10 mouse cellular contexts compared by ENCODE assay signal in genomic region chr8:57801197-57801596, GRCm38 (mm10).
DNase-seq lines count a peak whose midpoint lies in the region; ATAC-seq and TF ChIP-seq lines count a peak whose summit lies in the region.
"Had no signal": no experiment of that assay in that cellular context is flagged by ENCODE, and none has a peak within 500 bp of the region (broad histone marks: within the 10 kb centered on the region; RNA-seq: fewer than 3 reads in every experiment).

No protein-coding gene starts in this region.

- 58% methylated on average over 4 of the region's 4 CpGs for WGBS in liver, adult 2 months
- 40% methylated on average over 4 of the region's 4 CpGs for WGBS in liver, embryonic 11.5 days

- H3K27me3 ChIP-seq in liver, adult 2 months (ENCODE audit: control insufficient read depth, insufficient read depth, low read length), result 0 out of 2 replicates have a peak, but pooled peaks cover 3% of the 10 kb centered on the region
- H3K27me3 ChIP-seq in liver, embryonic 11.5 days (replicated peaks; ENCODE audit: control insufficient read depth, insufficient read depth, low read length), result no peaks in the 10 kb centered on the region
- H3K27me3 ChIP-seq: intestine, embryonic 15.5 days; lung, embryonic 15.5 days had no signal

- DNase-seq in liver, adult 2 months (ENCODE audit: extremely low read depth, low read depth, low spot score), result peak; percentile 29
- DNase-seq in liver, embryonic 11.5 days (ENCODE audit: low spot score), result no peak
- peak; percentile 15 to 23 for DNase-seq in heart, adult 9 months (ENCODE audit: low spot score in 2 of 2)
- peak; percentile 20 for DNase-seq in lung, postnatal 10 days
- peak; percentile 23 for DNase-seq in thymus, postnatal 14 days
- DNase-seq in frontal cortex, postnatal 10 days (ENCODE audit: low spot score in 2 of 2), result no peak
- DNase-seq in layer of hippocampus, postnatal 25 days (ENCODE audit: extremely low spot score in 1 of 2, low spot score in 1 of 2), result no peak
- DNase-seq: adrenal gland, postnatal 14 days had no signal

- H3K4me3 ChIP-seq in liver, adult 2 months (ENCODE audit: insufficient read depth, low read depth, low read length), result no peak overlapping the region
- H3K4me3 ChIP-seq in liver, embryonic 11.5 days (ENCODE audit: low read depth, low read length), result no peak overlapping the region
- H3K4me3 ChIP-seq: intestine, embryonic 15.5 days; lung, embryonic 15.5 days had no signal

- H3K4me1 ChIP-seq in liver, adult 2 months (ENCODE audit: control insufficient read depth, insufficient read depth, low read length), result peaks cover 2% of the 10 kb centered on the region; the same call in 1 of the 2 replicates
- H3K4me1 ChIP-seq in liver, embryonic 11.5 days (replicated peaks; ENCODE audit: control insufficient read depth, insufficient read depth, low read length), result no peaks in the 10 kb centered on the region

- TF ChIP-seq CTCF in liver, adult 2 months (IDR thresholded peaks at IDR 0.05; ENCODE audit: low read depth, low read length), result no peak

- H3K27ac ChIP-seq in liver, adult 2 months (replicated peaks; ENCODE audit: insufficient read depth, low read depth, low read length), result no peak overlapping the region
- no peak overlapping the region for H3K27ac ChIP-seq in liver, embryonic 11.5 days (ENCODE audit: low read depth, low read length)
- H3K27ac ChIP-seq: intestine, embryonic 15.5 days; lung, embryonic 15.5 days had no signal

- H3K79me2 ChIP-seq in liver, adult 2 months (ENCODE audit: control insufficient read depth, insufficient read depth, low read length), result no peaks in the 10 kb centered on the region

- TF ChIP-seq POLR2A in liver, adult 2 months (IDR thresholded peaks at IDR 0.05; ENCODE audit: extremely low read depth, insufficient read depth, low read length), result no peak

- no peaks in the 10 kb centered on the region for H3K36me3 ChIP-seq in liver, adult 2 months (ENCODE audit: control insufficient read depth, insufficient read depth, low read length)
- no peaks in the 10 kb centered on the region for H3K36me3 ChIP-seq in liver, embryonic 11.5 days (ENCODE audit: control insufficient read depth, insufficient read depth, low read length)
- H3K36me3 ChIP-seq: intestine, embryonic 15.5 days; lung, embryonic 15.5 days had no signal

- H3K9ac ChIP-seq in liver, adult 2 months (ENCODE audit: low read depth, low read length), result no peak overlapping the region
- H3K9ac ChIP-seq in liver, embryonic 11.5 days (ENCODE audit: low read depth, low read length), result no peak overlapping the region
- H3K9ac ChIP-seq: intestine, embryonic 15.5 days; lung, embryonic 15.5 days had no signal

- no peak for ATAC-seq in liver, embryonic 11.5 days (replicated peaks; ENCODE audit: low FRiP score)

- no peak overlapping the region for H3K4me2 ChIP-seq in liver, embryonic 11.5 days
- H3K4me2 ChIP-seq: intestine, embryonic 15.5 days; lung, embryonic 15.5 days had no signal

- no peaks in the 10 kb centered on the region for H3K9me3 ChIP-seq in liver, embryonic 11.5 days (ENCODE audit: control insufficient read depth, low read length)
- H3K9me3 ChIP-seq: intestine, embryonic 15.5 days; lung, embryonic 15.5 days had no signal

Comparison
In these comparisons a context has a peak if more than half of its experiments do, and no peak if none do; other contexts are left out.
1. DNase-seq: peak in liver, adult 2 months (single experiment), heart, adult 9 months (2 of 2), lung, postnatal 10 days (single experiment) and thymus, postnatal 14 days (single experiment); none in liver, embryonic 11.5 days (single experiment), frontal cortex, postnatal 10 days (0 of 2) and layer of hippocampus, postnatal 25 days (0 of 2).